Comparison of ENCODE assay signal across 8 mouse cellular contexts in genomic region chr2:26273611-26274010, GRCm38 (mm10). TPM values are rescaled to one million over a fixed set of nuclear protein-coding genes. Genes with fewer than 3 reads are reported as not detected.
DNase-seq lines count a peak whose midpoint lies in the region; ATAC-seq and TF ChIP-seq lines count a peak whose summit lies in the region.
"Had no signal": no experiment of that assay in that cellular context is flagged by ENCODE, and none has a peak within 500 bp of the region (broad histone marks: within the 10 kb centered on the region; RNA-seq: fewer than 3 reads in every experiment).

No protein-coding gene starts in this region.

- H3K4me1 ChIP-seq in bone marrow, adult 2 months (ENCODE audit: control insufficient read depth, insufficient read depth, low read length): no peaks in the 10 kb centered on the region
- no peaks in the 10 kb centered on the region for H3K4me1 ChIP-seq in embryonic fibroblast, embryonic 13.5 days (ENCODE audit: control insufficient read depth, insufficient read depth, low read length)
- H3K4me1 ChIP-seq in hindbrain, embryonic 11.5 days (replicated peaks; ENCODE audit: control insufficient read depth, insufficient read depth, low read length): no peaks in the 10 kb centered on the region
- H3K4me1 ChIP-seq: limb, embryonic 15.5 days had no signal

- no peak overlapping the region for H3K4me3 ChIP-seq in bone marrow, adult 2 months (replicated peaks; ENCODE audit: control insufficient read depth, low read depth, low read length)
- H3K4me3 ChIP-seq in embryonic fibroblast, embryonic 13.5 days (ENCODE audit: insufficient read depth, low read length): no peak overlapping the region
- no peak overlapping the region for H3K4me3 ChIP-seq in hindbrain, embryonic 11.5 days (ENCODE audit: low read depth, low read length)
- H3K4me3 ChIP-seq: limb, embryonic 15.5 days had no signal

- ATAC-seq in hindbrain, embryonic 11.5 days (ENCODE audit: low FRiP score): peak; percentile 14; the same call in 1 of the 2 replicates

- no peaks in the 10 kb centered on the region for H3K9me3 ChIP-seq in hindbrain, embryonic 11.5 days (ENCODE audit: control insufficient read depth, low read length)
- H3K9me3 ChIP-seq: limb, embryonic 15.5 days had no signal

- no peak for TF ChIP-seq POLR2A in bone marrow, adult 2 months (IDR thresholded peaks at IDR 0.05; ENCODE audit: borderline replicate concordance, control insufficient read depth, low read depth, low read length)
- no peak for TF ChIP-seq POLR2A in embryonic fibroblast, embryonic 13.5 days (IDR thresholded peaks at IDR 0.05; ENCODE audit: low read depth, low read length)

- 16% methylated on average over 7 of the region's 7 CpGs for WGBS in bone marrow, adult 2 months
- WGBS in hindbrain, embryonic 11.5 days: 16% methylated on average over 7 of the region's 7 CpGs

- H3K27ac ChIP-seq in bone marrow, adult 2 months (ENCODE audit: control insufficient read depth, insufficient read depth, low read depth, low read length, poor library complexity): no peak overlapping the region
- H3K27ac ChIP-seq in embryonic fibroblast, embryonic 13.5 days (ENCODE audit: insufficient read depth, low read length): no peak overlapping the region
- H3K27ac ChIP-seq in hindbrain, embryonic 11.5 days (ENCODE audit: low read depth, low read length): no peak overlapping the region
- H3K27ac ChIP-seq: limb, embryonic 15.5 days had no signal

- peak; percentile 65 for DNase-seq in MN1 (ENCODE audit: low spot score)
- DNase-seq in hindbrain, embryonic 11.5 days (ENCODE audit: low spot score): peak; percentile 81
- peak; percentile 31 to 58 for DNase-seq in layer of hippocampus, adult 8-10 months (ENCODE audit: low spot score in 2 of 2)
- peak; percentile 45 to 62 for DNase-seq in lung, postnatal 4 days
- peak; percentile 21 for DNase-seq in skeletal muscle tissue, adult 2 months (ENCODE audit: low read depth, low spot score)

- H3K9ac ChIP-seq in hindbrain, embryonic 11.5 days (ENCODE audit: low read depth, low read length): no peak overlapping the region
- H3K9ac ChIP-seq: limb, embryonic 15.5 days had no signal

- no peaks in the 10 kb centered on the region for H3K27me3 ChIP-seq in hindbrain, embryonic 11.5 days (ENCODE audit: control insufficient read depth, insufficient read depth, low read length)
- H3K27me3 ChIP-seq: limb, embryonic 15.5 days had no signal

- TF ChIP-seq CTCF in bone marrow, adult 2 months (IDR thresholded peaks at IDR 0.05; ENCODE audit: control insufficient read depth, insufficient read depth, low read length): peak; percentile 66
- peak; percentile 88 for TF ChIP-seq CTCF in embryonic fibroblast, embryonic 13.5 days (IDR thresholded peaks at IDR 0.05; ENCODE audit: borderline replicate concordance, insufficient read depth, low read length)

- no peak overlapping the region for H3K4me2 ChIP-seq in hindbrain, embryonic 11.5 days (replicated peaks; ENCODE audit: low read depth, low read length)
- H3K4me2 ChIP-seq: limb, embryonic 15.5 days had no signal

- H3K36me3 ChIP-seq in hindbrain, embryonic 11.5 days (ENCODE audit: control insufficient read depth, insufficient read depth, low read length): no peaks in the 10 kb centered on the region
- H3K36me3 ChIP-seq: limb, embryonic 15.5 days had no signal

RNA-seq across cellular contexts. Expression of gene Ccdc187, which starts 20.7 kb away (rescaled TPM):
- 0.20 TPM in 1 of 2 replicates, not detected in the other for polyA plus RNA-seq in bone marrow, adult 2 months (2011; ENCODE audit: insufficient read depth, insufficient read length, low replicate concordance, missing spikeins)
- polyA plus RNA-seq in embryonic fibroblast, embryonic 13.5 days (2011; ENCODE audit: insufficient read length, low read depth, missing spikeins): not detected in 2 replicates
- 0.07 and 0.19 TPM in 2 replicates for polyA plus RNA-seq in hindbrain, embryonic 11.5 days (2014; fragmentation: Nextera tagmentation; extraction: Ambion mirVana)
- total RNA-seq in layer of hippocampus, adult 8-10 months (2022): 1 to 10 TPM in 3 of 4 experiments, under 1 TPM in 1; 0.47 to 1.9 (median 1.5) TPM

RNA-seq across cellular contexts. Expression of gene Qsox2, which starts 36.3 kb away (rescaled TPM):
- polyA plus RNA-seq in bone marrow, adult 2 months (2011; ENCODE audit: insufficient read depth, insufficient read length, low replicate concordance, missing spikeins): 2.2 and 2.6 TPM in 2 replicates
- polyA plus RNA-seq in embryonic fibroblast, embryonic 13.5 days (2011; ENCODE audit: insufficient read length, low read depth, missing spikeins): 19.5 and 19.9 TPM in 2 replicates
- 15.8 and 16.7 TPM in 2 replicates for polyA plus RNA-seq in hindbrain, embryonic 11.5 days (2014; fragmentation: Nextera tagmentation; extraction: Ambion mirVana)
- total RNA-seq in layer of hippocampus, adult 8-10 months (2022): 10 to 100 TPM; 22.9 to 26.5 (median 24.9) TPM

RNA-seq across cellular contexts. Expression of gene Gpsm1, which starts 41.7 kb away (rescaled TPM):
- 6.1 and 10.0 TPM in 2 replicates for polyA plus RNA-seq in bone marrow, adult 2 months (2011; ENCODE audit: insufficient read depth, insufficient read length, low replicate concordance, missing spikeins)
- 22.1 and 26.8 TPM in 2 replicates for polyA plus RNA-seq in embryonic fibroblast, embryonic 13.5 days (2011; ENCODE audit: insufficient read length, low read depth, missing spikeins)
- 46.9 and 48.5 TPM in 2 replicates for polyA plus RNA-seq in hindbrain, embryonic 11.5 days (2014; fragmentation: Nextera tagmentation; extraction: Ambion mirVana)
- total RNA-seq in layer of hippocampus, adult 8-10 months (2022): 10 to 100 TPM; 44.1 to 48.7 (median 45.6) TPM

Comparison
In these comparisons a context has a peak if more than half of its experiments do, and no peak if none do; other contexts are left out.
1. DNase-seq: peak in every context shown above with its lines; median percentile 81 in hindbrain, embryonic 11.5 days; 65 in MN1; 54 in lung, postnatal 4 days; 44 in layer of hippocampus, adult 8-10 months; 21 in skeletal muscle tissue, adult 2 months.